Mouse (Mus musculus): ENCODE results near the gene Timmdc1.

Gene Timmdc1

GRCm38 (mm10) chr16:38463305-38463704 is 59.2 kb downstream of the Timmdc1 start:
- no peak for DNase-seq (ENCODE audit: low spot score in 2 of 2)

- DNase-seq (ENCODE audit: low spot score in 2 of 2): no peak
Measured at GRCm38 (mm10) chr16:38462161-38462560, 60.3 kb downstream of the Timmdc1 start.

GRCm38 (mm10) chr16:38461749-38462148 is 60.7 kb downstream of the Timmdc1 start:
- DNase-seq (ENCODE audit: low spot score in 2 of 2): no peak

- no peak for DNase-seq (ENCODE audit: low spot score in 2 of 2)
Measured at GRCm38 (mm10) chr16:38459990-38460389, 62.5 kb downstream of the Timmdc1 start.

GRCm38 (mm10) chr16:38458600-38459280 is 63.7 kb downstream of the Timmdc1 start:
- DNase-seq (ENCODE audit: low spot score in 2 of 2): no peak

GRCm38 (mm10) chr16:38456812-38457567 is 65.5 kb downstream of the Timmdc1 start:
- no peak for DNase-seq (ENCODE audit: low spot score in 2 of 2)

GRCm38 (mm10) chr16:38455511-38456418 is 66.7 kb downstream of the Timmdc1 start, which contains the start of gene Cd80:
Gene Cd80 (plus strand): TSS chr16:38455561.
- DNase-seq (ENCODE audit: low spot score in 2 of 2): no peak

- DNase-seq (ENCODE audit: low spot score in 2 of 2): no peak
Measured at GRCm38 (mm10) chr16:38454533-38455254, 67.8 kb downstream of the Timmdc1 start.

- no peak for DNase-seq (ENCODE audit: low spot score in 2 of 2)
Measured at GRCm38 (mm10) chr16:38453952-38454351, 68.5 kb downstream of the Timmdc1 start.

GRCm38 (mm10) chr16:38453203-38453553 is 69.3 kb downstream of the Timmdc1 start:
- no peak for DNase-seq (ENCODE audit: low spot score in 2 of 2)

GRCm38 (mm10) chr16:38452442-38453202 is 69.8 kb downstream of the Timmdc1 start, which contains the start of gene Adprh:
Gene Adprh (minus strand): TSS chr16:38452703.
- peak; percentile 87 to 89 for DNase-seq (ENCODE audit: low spot score in 2 of 2)

GRCm38 (mm10) chr16:38451421-38452205 is 70.8 kb downstream of the Timmdc1 start:
- no peak for DNase-seq (ENCODE audit: low spot score in 2 of 2)

GRCm38 (mm10) chr16:38450707-38451106 is 71.8 kb downstream of the Timmdc1 start:
- no peak for DNase-seq (ENCODE audit: low spot score in 2 of 2)

- DNase-seq (ENCODE audit: low spot score in 2 of 2): no peak
Measured at GRCm38 (mm10) chr16:38448458-38448857, 74.0 kb downstream of the Timmdc1 start.
